Mouse (Mus musculus) ES-E14 (cell line): ENCODE measurements around the gene Ikzf5.

ENCODE experiments used
- HCFC1 ChIP-seq: IDR thresholded peaks from 2 replicates; pipeline ENCODE4 v1.6.1; 2012; ENCODE audit warnings: low read length, inconsistent platforms, borderline replicate concordance; ENCODE audit not compliant: insufficient read depth
- ZC3H11A ChIP-seq: IDR thresholded peaks from 2 replicates; pipeline ENCODE4 v1.6.1; 2012; ENCODE audit warnings: low read depth, mild to moderate bottlenecking, inconsistent platforms, low read length, borderline replicate concordance

- TF ChIP-seq HCFC1 = no peak
- no peak for TF ChIP-seq ZC3H11A
These were observed 867 bp downstream of the Ikzf5 start for GRCm38 (mm10) chr7:131409321-131409987.
